Mouse (Mus musculus): ENCODE measurements around the gene Klhl33.

GRCm38 (mm10) chr14:50870805-50871143, 26.5 kb downstream of the Klhl33 start:
- TF ChIP-seq POLR2A (IDR thresholded peaks at IDR 0.05; ENCODE audit: insufficient read depth, low read depth, low read length) (no peak), CTCF (IDR thresholded peaks at IDR 0.05; ENCODE audit: insufficient read depth, low read depth, low read length) (no peak)

Data from olfactory bulb, adult 2 months (tissue).